Mouse (Mus musculus) mouse embryonic stem cell (cell line): ENCODE results near the gene 4930402F06Rik.

ENCODE experiments used
- in situ Hi-C, 2 experiments: fragments of 300-500 bp; cut with MboI; formaldehyde crosslinking; loops; 1 replicate in 1 of 2; 3 replicates in 1 of 2; pipeline ENCODE4 v1.14.3; 2019 to 2020; ENCODE audit warnings: low sequenced_read_pairs in 2 of 2, low pct_unique_long_range_greater_than_20kb in 1 of 2, mixed read lengths in 1 of 2; ENCODE audit not compliant: unreplicated experiment in 1 of 2

4930402F06Rik gene

GRCm38 (mm10) chr2:35420681-35421080 lies 23.7 kb upstream of the 4930402F06Rik start:
- in situ Hi-C loops: no loop called here

GRCm38 (mm10) chr2:35419671-35420070 lies 22.7 kb upstream of the 4930402F06Rik start:
- in situ Hi-C loops: no loop called here

- in situ Hi-C loops: no loop called here
Measured at GRCm38 (mm10) chr2:35419243-35419642, 22.3 kb upstream of the 4930402F06Rik start.

- in situ Hi-C loops: no loop called here
Measured at GRCm38 (mm10) chr2:35417231-35417630, 20.3 kb upstream of the 4930402F06Rik start.

- in situ Hi-C loops: no loop called here
Measured at GRCm38 (mm10) chr2:35416473-35416872, 19.5 kb upstream of the 4930402F06Rik start.

GRCm38 (mm10) chr2:35412810-35413209 lies 15.8 kb upstream of the 4930402F06Rik start:
- in situ Hi-C loops: no loop called here

GRCm38 (mm10) chr2:35412246-35412645 lies 15.3 kb upstream of the 4930402F06Rik start:
- in situ Hi-C loops: no loop called here

- in situ Hi-C loops: no loop called here
Measured at GRCm38 (mm10) chr2:35411640-35412190, 14.7 kb upstream of the 4930402F06Rik start.

- in situ Hi-C loops: no loop called here
Measured at GRCm38 (mm10) chr2:35409466-35409865, 12.5 kb upstream of the 4930402F06Rik start.

GRCm38 (mm10) chr2:35408409-35409110 lies 11.6 kb upstream of the 4930402F06Rik start:
- in situ Hi-C loops: no loop called here

- in situ Hi-C loops: no loop called here
Measured at GRCm38 (mm10) chr2:35407878-35408277, 10.9 kb upstream of the 4930402F06Rik start.

GRCm38 (mm10) chr2:35407266-35407665 lies 10.3 kb upstream of the 4930402F06Rik start:
- in situ Hi-C loops: no loop called here

GRCm38 (mm10) chr2:35406611-35407010 lies 9.6 kb upstream of the 4930402F06Rik start:
- in situ Hi-C loops: no loop called here

GRCm38 (mm10) chr2:35402391-35402790 lies 5.4 kb upstream of the 4930402F06Rik start:
- in situ Hi-C loops: no loop called here

- in situ Hi-C loops: no loop called here
Measured at GRCm38 (mm10) chr2:35400739-35401138, 3.8 kb upstream of the 4930402F06Rik start.

GRCm38 (mm10) chr2:35398184-35398828 lies 1.3 kb upstream of the 4930402F06Rik start:
- in situ Hi-C loops: no loop called here

- in situ Hi-C loops: no loop called here
Measured at GRCm38 (mm10) chr2:35397590-35398173, 707 bp upstream of the 4930402F06Rik start.

- in situ Hi-C loops: no loop called here
Measured at GRCm38 (mm10) chr2:35385441-35385871, 11.5 kb downstream of the 4930402F06Rik start.

GRCm38 (mm10) chr2:35379306-35379705 lies 17.7 kb downstream of the 4930402F06Rik start:
- in situ Hi-C loops: no loop called here
